8 mouse cellular contexts compared by ENCODE assay signal in genomic region chr11:76026527-76027138, GRCm38 (mm10). TPM values are rescaled to one million over a fixed set of nuclear protein-coding genes. Genes with fewer than 3 reads are reported as not detected.
DNase-seq lines count a peak whose midpoint lies in the region; ATAC-seq lines count a peak whose summit lies in the region.

No protein-coding gene starts in this region.

- ATAC-seq in kidney, embryonic 16.5 days (ENCODE audit: low FRiP score, low TSS enrichment), result no peak
- peak; percentile 28 for ATAC-seq in hindbrain, embryonic 11.5 days (ENCODE audit: low FRiP score)
- ATAC-seq in midbrain, embryonic 15.5 days (replicated peaks), result 0 out of 2 replicates have a peak, but pooled peaks have one; percentile 5

- H3K9me3 ChIP-seq in kidney, embryonic 16.5 days (ENCODE audit: low read length), result no peaks in the 10 kb centered on the region
- H3K9me3 ChIP-seq in hindbrain, embryonic 11.5 days (ENCODE audit: control insufficient read depth, low read length), result no peaks in the 10 kb centered on the region
- H3K9me3 ChIP-seq in midbrain, embryonic 15.5 days, result no peaks in the 10 kb centered on the region

- 6% methylated on average over 14 of the region's 14 CpGs for WGBS in kidney, embryonic 16.5 days
- WGBS in hindbrain, embryonic 11.5 days, result 4% methylated on average over 13 of the region's 14 CpGs
- 3% methylated on average over 14 of the region's 14 CpGs for WGBS in midbrain, embryonic 15.5 days

- no peak for DNase-seq in kidney, adult 18-20 months
- DNase-seq in NIH3T3 (ENCODE audit: low read depth), result peak; percentile 34
- peak; percentile 22 for DNase-seq in hindbrain, embryonic 11.5 days (ENCODE audit: low spot score)
- no peak for DNase-seq in natural killer cell, adult 2 months (ENCODE audit: low spot score in 2 of 2)
- DNase-seq in frontal cortex, adult 2 months (ENCODE audit: extremely low spot score in 1 of 2, low spot score in 1 of 2), result no peak
- no peak for DNase-seq in adrenal gland, postnatal 14 days

- H3K27me3 ChIP-seq in kidney, embryonic 16.5 days (ENCODE audit: insufficient read depth, low read length), result no peaks in the 10 kb centered on the region
- H3K27me3 ChIP-seq in hindbrain, embryonic 11.5 days (ENCODE audit: control insufficient read depth, insufficient read depth, low read length), result 0 out of 2 replicates have a peak, but pooled peaks cover 3% of the 10 kb centered on the region
- peaks cover 8% of the 10 kb centered on the region; the same call in 1 of the 2 replicates for H3K27me3 ChIP-seq in midbrain, embryonic 15.5 days (replicated peaks)

- 0 out of 2 replicates have a peak, but pooled peaks cover 5% of the 10 kb centered on the region for H3K36me3 ChIP-seq in kidney, embryonic 16.5 days (ENCODE audit: insufficient read depth, low read length)
- no peaks in the 10 kb centered on the region for H3K36me3 ChIP-seq in hindbrain, embryonic 11.5 days (ENCODE audit: control insufficient read depth, insufficient read depth, low read length)
- H3K36me3 ChIP-seq in midbrain, embryonic 15.5 days (replicated peaks), result no peaks in the 10 kb centered on the region

- H3K27ac ChIP-seq in kidney, embryonic 16.5 days (ENCODE audit: low read length), result peak overlapping the region; percentile 51
- 0 out of 2 replicates have a peak overlapping the region, but pooled peaks have one; percentile 20 for H3K27ac ChIP-seq in hindbrain, embryonic 11.5 days (ENCODE audit: low read depth, low read length)
- H3K27ac ChIP-seq in midbrain, embryonic 15.5 days, result no peak overlapping the region

- peak overlapping the region; percentile 74 for H3K4me3 ChIP-seq in kidney, embryonic 16.5 days (ENCODE audit: low read length)
- peak overlapping the region; percentile 60 for H3K4me3 ChIP-seq in hindbrain, embryonic 11.5 days (ENCODE audit: low read depth, low read length)
- peak overlapping the region; percentile 63 for H3K4me3 ChIP-seq in midbrain, embryonic 15.5 days

- H3K4me2 ChIP-seq in kidney, embryonic 16.5 days (replicated peaks; ENCODE audit: low read depth, low read length), result peak overlapping the region; percentile 85
- peak overlapping the region; percentile 88 for H3K4me2 ChIP-seq in hindbrain, embryonic 11.5 days (replicated peaks; ENCODE audit: low read depth, low read length)
- H3K4me2 ChIP-seq in midbrain, embryonic 15.5 days, result peak overlapping the region; percentile 93

- H3K9ac ChIP-seq in kidney, embryonic 16.5 days (replicated peaks; ENCODE audit: low read length), result peak overlapping the region; percentile 79
- H3K9ac ChIP-seq in hindbrain, embryonic 11.5 days (ENCODE audit: low read depth, low read length), result peak overlapping the region; percentile 69
- 0 out of 2 replicates have a peak overlapping the region, but pooled peaks have one; percentile 41 for H3K9ac ChIP-seq in midbrain, embryonic 15.5 days

- peaks cover 25% of the 10 kb centered on the region for H3K4me1 ChIP-seq in kidney, embryonic 16.5 days (ENCODE audit: insufficient read depth, low read length)
- H3K4me1 ChIP-seq in hindbrain, embryonic 11.5 days (replicated peaks; ENCODE audit: control insufficient read depth, insufficient read depth, low read length), result peaks cover 9% of the 10 kb centered on the region
- H3K4me1 ChIP-seq in midbrain, embryonic 15.5 days, result peaks cover 15% of the 10 kb centered on the region

RNA-seq across cellular contexts. Expression of gene Rflnb, which starts 0.9 kb away (rescaled TPM):
- polyA plus RNA-seq in kidney, embryonic 16.5 days (2015; fragmentation: Nextera tagmentation; extraction: Ambion mirVana), result 29.6 and 31.9 TPM in 2 replicates
- 12.9 and 14.6 TPM in 2 replicates for polyA plus RNA-seq in hindbrain, embryonic 11.5 days (2014; fragmentation: Nextera tagmentation; extraction: Ambion mirVana)
- polyA plus RNA-seq in midbrain, embryonic 15.5 days (2015; fragmentation: Nextera tagmentation; extraction: Ambion mirVana), result 10.9 and 11.3 TPM in 2 replicates
- 8.4 and 10.6 TPM in 2 replicates for polyA plus RNA-seq in frontal cortex, adult 2 months (2012; rRNA removed)
- total RNA-seq in adrenal gland, postnatal 14 days (2021), result 53.4 and 64.1 TPM in 2 replicates

RNA-seq across cellular contexts. Expression of gene 1700016K19Rik, which starts 26.9 kb away (rescaled TPM):
- polyA plus RNA-seq in kidney, embryonic 16.5 days (2015; fragmentation: Nextera tagmentation; extraction: Ambion mirVana), result 0.39 and 0.70 TPM in 2 replicates
- polyA plus RNA-seq in hindbrain, embryonic 11.5 days (2014; fragmentation: Nextera tagmentation; extraction: Ambion mirVana), result 3.1 and 3.6 TPM in 2 replicates
- polyA plus RNA-seq in midbrain, embryonic 15.5 days (2015; fragmentation: Nextera tagmentation; extraction: Ambion mirVana), result 4.8 and 5.5 TPM in 2 replicates
- 8.4 and 9.1 TPM in 2 replicates for polyA plus RNA-seq in frontal cortex, adult 2 months (2012; rRNA removed)
- total RNA-seq in adrenal gland, postnatal 14 days (2021), result not detected in 2 replicates

Comparison
In these comparisons a context has a peak if more than half of its experiments do, and no peak if none do; other contexts are left out.
1. DNase-seq: peak in NIH3T3 (single experiment) and hindbrain, embryonic 11.5 days (single experiment); none in kidney, adult 18-20 months (single experiment), natural killer cell, adult 2 months (0 of 2), frontal cortex, adult 2 months (0 of 2) and adrenal gland, postnatal 14 days (single experiment).
2. Peak in every context shown above with its lines, with median percentiles within 50 percentile points of each other: H3K4me2 ChIP-seq, H3K4me3 ChIP-seq and H3K9ac ChIP-seq.